ENCODE assay signal across 32 mouse cellular contexts in genomic region chr4:104779460-104779859, GRCm38 (mm10). TPM values are rescaled to one million over a fixed set of nuclear protein-coding genes. Genes with fewer than 3 reads are reported as not detected.
"Had no signal": no experiment of that assay in that cellular context is flagged by ENCODE, and none has a peak within 500 bp of the region (broad histone marks: within the 10 kb centered on the region; RNA-seq: fewer than 3 reads in every experiment).

No protein-coding gene starts in this region.

- H3K27ac ChIP-seq: gastrocnemius, adult 2 months; heart, adult 2 months; heart, embryonic 13.5 days; heart, embryonic 15.5 days; hindbrain, embryonic 10.5 days; hindbrain, embryonic 12.5 days; hindbrain, embryonic 14.5 days; intestine, embryonic 15.5 days; kidney, embryonic 15.5 days; kidney, postnatal 0 days; limb, embryonic 13.5 days; limb, embryonic 15.5 days had no signal

- H3K9ac ChIP-seq: heart, embryonic 13.5 days; heart, embryonic 15.5 days; hindbrain, embryonic 12.5 days; hindbrain, embryonic 14.5 days; intestine, embryonic 15.5 days; kidney, embryonic 15.5 days; limb, embryonic 13.5 days; limb, embryonic 15.5 days had no signal

- H3K4me3 ChIP-seq: gastrocnemius, adult 2 months; heart, adult 2 months; heart, embryonic 13.5 days; heart, embryonic 15.5 days; hindbrain, embryonic 10.5 days; hindbrain, embryonic 12.5 days; intestine, embryonic 15.5 days; kidney, embryonic 15.5 days; limb, embryonic 13.5 days; limb, embryonic 15.5 days had no signal

- ATAC-seq: forebrain, embryonic 16.5 days; hindbrain, embryonic 16.5 days; inflammation-experienced regulatory T-cells, adult 6 months; intestine, embryonic 15.5 days; intestine, postnatal 0 days had no signal

- H3K9me3 ChIP-seq: heart, embryonic 13.5 days; heart, embryonic 15.5 days; hindbrain, embryonic 10.5 days; hindbrain, embryonic 12.5 days; intestine, embryonic 15.5 days; kidney, embryonic 15.5 days; limb, embryonic 13.5 days; limb, embryonic 15.5 days had no signal

- H3K4me2 ChIP-seq: heart, embryonic 11.5 days; heart, embryonic 13.5 days; heart, embryonic 15.5 days; hindbrain, embryonic 12.5 days; hindbrain, embryonic 14.5 days; intestine, embryonic 15.5 days; kidney, embryonic 15.5 days; limb, embryonic 13.5 days; limb, embryonic 15.5 days had no signal

- DNase-seq: gastrocnemius, adult 2 months; gastrocnemius, postnatal 10 days; gastrocnemius, postnatal 25 days; heart, adult 2 months; heart, postnatal 4 days; kidney, adult 18-20 months; kidney, adult 9 months; kidney, postnatal 14 days; kidney, postnatal 36 days; layer of hippocampus, adult 9-11 months; layer of hippocampus, postnatal 36 days; left cerebral cortex, postnatal 4 days had no signal

- H3K27me3 ChIP-seq: heart, embryonic 15.5 days; hindbrain, embryonic 12.5 days; intestine, embryonic 15.5 days; kidney, embryonic 15.5 days; limb, embryonic 13.5 days; limb, embryonic 15.5 days had no signal

- H3K36me3 ChIP-seq: heart, embryonic 13.5 days; heart, embryonic 15.5 days; hindbrain, embryonic 10.5 days; hindbrain, embryonic 12.5 days; intestine, embryonic 15.5 days; kidney, embryonic 15.5 days; limb, embryonic 13.5 days; limb, embryonic 15.5 days had no signal

- H3K4me1 ChIP-seq: heart, embryonic 13.5 days; heart, embryonic 15.5 days; hindbrain, embryonic 10.5 days; hindbrain, embryonic 12.5 days; intestine, embryonic 15.5 days; kidney, embryonic 15.5 days; limb, embryonic 13.5 days; limb, embryonic 15.5 days had no signal

RNA-seq across cellular contexts. Expression of gene C8b, which starts 13.3 kb away (rescaled TPM):
- total RNA-seq: gastrocnemius, adult 2 months; gastrocnemius, postnatal 10 days; gastrocnemius, postnatal 25 days; granulocyte monocyte progenitor cell, adult 5-6 weeks; heart, adult 2 months; heart, postnatal 25 days; heart, postnatal 4 days; layer of hippocampus, adult 18-20 months; layer of hippocampus, postnatal 36 days had no signal
- polyA plus RNA-seq: heart, adult 2 months; heart, postnatal 0 days; hindbrain, embryonic 12.5 days; hindbrain, embryonic 16.5 days; inflammation-experienced regulatory T-cells, adult 6 months; kidney, postnatal 0 days; limb, embryonic 11.5 days; limb, embryonic 13.5 days; limb, embryonic 15.5 days had no signal
